Mouse (Mus musculus): ENCODE data around the gene Zmat5.

The Zmat5 gene

GRCm38 (mm10) chr11:4783116-4783515, 78.6 kb downstream of the Zmat5 start:
- DNase-seq (ENCODE audit: low spot score): no peak

DNA sequence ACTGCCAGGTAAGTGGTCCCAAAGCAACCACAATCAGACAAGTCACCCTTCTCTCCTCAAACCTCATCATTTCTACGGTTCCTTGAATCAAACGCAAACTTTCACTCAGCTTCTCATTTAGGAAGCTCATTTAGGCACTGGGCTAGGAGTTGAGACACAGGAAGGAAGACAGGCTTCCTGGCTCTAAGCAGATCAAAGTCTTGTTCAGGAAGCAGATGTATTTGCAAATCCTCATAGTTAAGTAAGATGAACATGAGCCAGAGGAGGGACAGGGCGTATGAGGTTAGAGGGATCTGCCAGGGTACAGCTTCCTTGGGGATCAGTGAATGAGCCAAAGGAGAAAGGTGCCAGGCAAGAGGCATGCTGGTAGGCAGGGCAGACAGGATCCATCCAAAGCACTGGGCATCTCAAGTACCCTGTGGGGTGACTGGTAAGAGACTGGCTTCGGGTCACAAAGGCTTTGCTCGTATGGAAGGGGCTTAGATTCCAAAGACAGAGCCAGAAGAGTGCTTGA, 80.2 kb downstream of the Zmat5 start:
- no peak for DNase-seq (ENCODE audit: low spot score)

All from embryo, embryonic 10 days (tissue).